Mouse (Mus musculus): ENCODE results near the gene Acadvl. TPM values are rescaled to one million over a fixed set of nuclear protein-coding genes. Genes with fewer than 3 reads are reported as not detected.

The Acadvl gene
- polyA plus RNA-seq, 1 experiment from 2014 or later: 235 TPM

- no peaks in the 10 kb centered on the region for H3K9me3 ChIP-seq (replicated peaks)
- peaks cover 23% of the 10 kb centered on the region for H3K36me3 ChIP-seq
- peak within 1 kb of the TSS; percentile 81 for H3K4me3 ChIP-seq
- no peaks in the 10 kb centered on the region for H3K27me3 ChIP-seq
- under 1% methylated on average over 46 of the region's 48 CpGs for WGBS
- peak within 1 kb of the TSS; percentile 96 for H3K27ac ChIP-seq
- H3K9ac ChIP-seq: peak within 1 kb of the TSS; percentile 90
- H3K4me2 ChIP-seq: peak within 1 kb of the TSS; percentile 86
- peak; percentile 53 for ATAC-seq (replicated peaks; ENCODE audit: insufficient number of reproducible peaks, insufficient read depth, low FRiP score, low read depth)
- H3K4me1 ChIP-seq (replicated peaks): peaks cover 51% of the 10 kb centered on the region
Measured at GRCm38 (mm10) chr11:70000396-70000898, 14.8 kb downstream of the Acadvl start, which contains the start of gene Dvl2. TSS of gene Dvl2 (plus strand) at chr11:70000595.

GRCm38 (mm10) chr11:69999666-70000065, 15.5 kb downstream of the Acadvl start:
- Histone ChIP-seq H3K36me3 (peaks cover 19% of the 10 kb centered on the region), H3K27me3 (no peaks in the 10 kb centered on the region), H3K9ac (no peak overlapping the region), H3K27ac (peak overlapping the region; percentile 96), H3K4me1 (replicated peaks) (peaks cover 53% of the 10 kb centered on the region), H3K4me2 (no peak overlapping the region; the same call in 1 of the 2 replicates), H3K4me3 (0 out of 2 replicates have a peak overlapping the region, but pooled peaks have one; percentile 81), H3K9me3 (replicated peaks) (no peaks in the 10 kb centered on the region)
- ATAC-seq (replicated peaks; ENCODE audit: insufficient number of reproducible peaks, insufficient read depth, low FRiP score, low read depth): no peak
- whole genome bisulfite sequencing: 80% methylated on average over 8 of the region's 8 CpGs

- H3K9me3 ChIP-seq (replicated peaks): no peaks in the 10 kb centered on the region
- peaks cover 28% of the 10 kb centered on the region for H3K36me3 ChIP-seq
- no peak overlapping the region for H3K9ac ChIP-seq
- no peak for ATAC-seq (replicated peaks; ENCODE audit: insufficient number of reproducible peaks, insufficient read depth, low FRiP score, low read depth)
- peaks cover 56% of the 10 kb centered on the region for H3K4me1 ChIP-seq (replicated peaks)
- H3K27ac ChIP-seq: no peak overlapping the region
- no peak overlapping the region for H3K4me2 ChIP-seq
- 88% methylated on average over 27 of the region's 27 CpGs for WGBS
- no peaks in the 10 kb centered on the region for H3K27me3 ChIP-seq
- 0 out of 2 replicates have a peak overlapping the region, but pooled peaks have one; percentile 96 for H3K4me3 ChIP-seq
Measured at GRCm38 (mm10) chr11:69998567-69999491, 16.4 kb downstream of the Acadvl start.

GRCm38 (mm10) chr11:69997070-69997509, 18.1 kb downstream of the Acadvl start:
- Histone ChIP-seq H3K27ac (peak overlapping the region; percentile 99), H3K9ac (peak overlapping the region; percentile 99), H3K4me2 (peak overlapping the region; percentile 65), H3K4me1 (replicated peaks) (peaks cover 48% of the 10 kb centered on the region), H3K9me3 (replicated peaks) (no peaks in the 10 kb centered on the region), H3K27me3 (no peaks in the 10 kb centered on the region), H3K36me3 (peaks cover 31% of the 10 kb centered on the region), H3K4me3 (peak overlapping the region; percentile 96)
- peak; percentile 61 for ATAC-seq (replicated peaks; ENCODE audit: insufficient number of reproducible peaks, insufficient read depth, low FRiP score, low read depth)
- WGBS: 2% methylated on average over 20 of the region's 44 CpGs

GRCm38 (mm10) chr11:69996161-69997061, 18.8 kb downstream of the Acadvl start:
- WGBS: under 1% methylated on average over 66 of the region's 66 CpGs
- Histone ChIP-seq H3K27me3 (no peaks in the 10 kb centered on the region), H3K27ac (peak overlapping the region; percentile 99), H3K36me3 (peaks cover 31% of the 10 kb centered on the region), H3K4me3 (peak overlapping the region; percentile 96), H3K4me1 (replicated peaks) (peaks cover 42% of the 10 kb centered on the region), H3K9ac (peak overlapping the region; percentile 99), H3K4me2 (peak overlapping the region; percentile 65), H3K9me3 (replicated peaks) (no peaks in the 10 kb centered on the region)
- peak; percentile 0 for ATAC-seq (replicated peaks; ENCODE audit: insufficient number of reproducible peaks, insufficient read depth, low FRiP score, low read depth)

- Histone ChIP-seq H3K36me3 (peaks cover 31% of the 10 kb centered on the region), H3K9ac (peak within 1 kb of the TSS; percentile 99), H3K27me3 (no peaks in the 10 kb centered on the region), H3K9me3 (replicated peaks) (no peaks in the 10 kb centered on the region), H3K4me2 (peak within 1 kb of the TSS; percentile 65), H3K4me1 (replicated peaks) (peaks cover 40% of the 10 kb centered on the region), H3K4me3 (peak within 1 kb of the TSS; percentile 96), H3K27ac (peak within 1 kb of the TSS; percentile 99)
- WGBS: under 1% methylated on average over 36 of the region's 36 CpGs
- peak; percentile 72 for ATAC-seq (replicated peaks; ENCODE audit: insufficient number of reproducible peaks, insufficient read depth, low FRiP score, low read depth)
Measured at GRCm38 (mm10) chr11:69995391-69995960, 19.7 kb downstream of the Acadvl start, which contains the start of gene Phf23. TSS of gene Phf23 (plus strand) at chr11:69995777.

GRCm38 (mm10) chr11:69994401-69995090, 20.7 kb downstream of the Acadvl start:
- Histone ChIP-seq H3K4me3 (peak overlapping the region; percentile 96; the same call in 1 of the 2 replicates), H3K27me3 (no peaks in the 10 kb centered on the region), H3K4me2 (peak overlapping the region; percentile 65), H3K9me3 (replicated peaks) (no peaks in the 10 kb centered on the region), H3K9ac (no peak overlapping the region), H3K36me3 (peaks cover 37% of the 10 kb centered on the region), H3K4me1 (replicated peaks) (peaks cover 44% of the 10 kb centered on the region), H3K27ac (no peak overlapping the region)
- WGBS: 87% methylated on average over 11 of the region's 11 CpGs
- no peak for ATAC-seq (replicated peaks; ENCODE audit: insufficient number of reproducible peaks, insufficient read depth, low FRiP score, low read depth)

GRCm38 (mm10) chr11:69992932-69993331, 22.3 kb downstream of the Acadvl start:
- no peaks in the 10 kb centered on the region for H3K27me3 ChIP-seq
- H3K9ac ChIP-seq: 0 out of 2 replicates have a peak overlapping the region, but pooled peaks have one; percentile 81
- peak overlapping the region; percentile 72 for H3K4me3 ChIP-seq
- H3K4me2 ChIP-seq: peak overlapping the region; percentile 80
- ATAC-seq (replicated peaks; ENCODE audit: insufficient number of reproducible peaks, insufficient read depth, low FRiP score, low read depth): no peak
- peaks cover 37% of the 10 kb centered on the region for H3K36me3 ChIP-seq
- H3K27ac ChIP-seq: no peak overlapping the region
- WGBS: 84% methylated on average over 3 of the region's 3 CpGs
- H3K9me3 ChIP-seq (replicated peaks): no peaks in the 10 kb centered on the region
- peaks cover 34% of the 10 kb centered on the region for H3K4me1 ChIP-seq (replicated peaks)

GRCm38 (mm10) chr11:69992396-69992795, 22.8 kb downstream of the Acadvl start:
- H3K9me3 ChIP-seq (replicated peaks): no peaks in the 10 kb centered on the region
- WGBS: 72% methylated on average over 10 of the region's 10 CpGs
- H3K36me3 ChIP-seq: peaks cover 41% of the 10 kb centered on the region
- H3K4me1 ChIP-seq (replicated peaks): peaks cover 28% of the 10 kb centered on the region
- no peak overlapping the region for H3K27ac ChIP-seq
- H3K4me2 ChIP-seq: peak overlapping the region; percentile 80
- no peak for ATAC-seq (replicated peaks; ENCODE audit: insufficient number of reproducible peaks, insufficient read depth, low FRiP score, low read depth)
- peak overlapping the region; percentile 72 for H3K4me3 ChIP-seq
- peak overlapping the region; percentile 81; the same call in 1 of the 2 replicates for H3K9ac ChIP-seq
- no peaks in the 10 kb centered on the region for H3K27me3 ChIP-seq

GRCm38 (mm10) chr11:69991711-69992110, 23.5 kb downstream of the Acadvl start:
- H3K27ac ChIP-seq: peak overlapping the region; percentile 96
- H3K36me3 ChIP-seq: peaks cover 48% of the 10 kb centered on the region
- H3K9ac ChIP-seq: peak overlapping the region; percentile 81
- H3K9me3 ChIP-seq (replicated peaks): no peaks in the 10 kb centered on the region
- peak overlapping the region; percentile 80 for H3K4me2 ChIP-seq
- under 1% methylated on average over 15 of the region's 15 CpGs for WGBS
- peak overlapping the region; percentile 72 for H3K4me3 ChIP-seq
- H3K27me3 ChIP-seq: no peaks in the 10 kb centered on the region
- H3K4me1 ChIP-seq (replicated peaks): peaks cover 27% of the 10 kb centered on the region
- no peak for ATAC-seq (replicated peaks; ENCODE audit: insufficient number of reproducible peaks, insufficient read depth, low FRiP score, low read depth)

All from heart, embryonic 15.5 days (tissue).